Mouse (Mus musculus): ENCODE results near the gene Chchd1.

GRCm38 (mm10) chr14:20700362-20700761 lies 2.4 kb upstream of the Chchd1 start:
- no peak for TF ChIP-seq HCFC1 (IDR thresholded peaks at IDR 0.05; ENCODE audit: borderline replicate concordance, insufficient read depth, low read length)
- TF ChIP-seq MAFK (IDR thresholded peaks at IDR 0.05; ENCODE audit: insufficient read depth, low read depth, low read length): no peak
- TF ChIP-seq ZNF384 (IDR thresholded peaks at IDR 0.05; ENCODE audit: low read depth, low read length): no peak
- TF ChIP-seq ZC3H11A (IDR thresholded peaks at IDR 0.05; ENCODE audit: borderline replicate concordance, low read depth, low read length): no peak
- no peak for TF ChIP-seq CHD2 (IDR thresholded peaks at IDR 0.05; ENCODE audit: low read depth, low read length)

All from ES-E14 (cell line).